Mouse (Mus musculus): ENCODE measurements around the gene Gm42791. TPM values are rescaled to one million over a fixed set of nuclear protein-coding genes. Genes with fewer than 3 reads are reported as not detected.

Gene Gm42791
- polyA plus RNA-seq, 1 experiment from 2014 or later, result 0.42 TPM

DNA sequence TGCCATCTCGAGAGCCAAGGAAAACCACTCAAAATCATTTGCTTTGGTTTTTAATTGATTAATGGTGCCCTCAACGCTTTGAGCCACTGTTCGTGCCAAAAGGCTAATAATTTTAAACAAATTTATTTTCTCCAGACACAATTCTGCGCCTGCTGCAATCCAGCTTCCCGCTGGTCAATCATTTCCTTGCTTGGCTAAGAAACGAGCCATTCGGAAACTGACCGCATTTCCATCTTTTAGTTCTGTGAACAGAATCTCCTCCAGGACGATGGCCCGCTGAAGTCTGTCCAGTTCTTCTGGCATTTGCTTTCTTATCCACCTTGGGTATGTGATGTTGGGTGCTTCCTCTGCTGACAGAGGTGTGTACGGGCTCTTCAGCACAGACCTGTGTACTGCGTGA is 70.4 kb downstream of the Gm42791 start:
- DNase-seq (no peak), ATAC-seq (no peak)
- Histone ChIP-seq H3K9ac (replicated peaks) (no peak overlapping the region), H3K36me3 (replicated peaks; ENCODE audit: insufficient read depth, low read length) (peaks cover 7% of the 10 kb centered on the region; the same call in 1 of the 2 replicates), H3K9me3 (ENCODE audit: low read length) (no peaks in the 10 kb centered on the region), H3K27me3 (ENCODE audit: insufficient read depth, low read length) (no peaks in the 10 kb centered on the region), H3K27ac (ENCODE audit: low read depth) (peak overlapping the region; percentile 64), H3K4me3 (ENCODE audit: low read depth, low read length) (no peak overlapping the region), H3K4me2 (ENCODE audit: low read depth, low read length) (no peak overlapping the region), H3K4me1 (ENCODE audit: insufficient read depth) (peaks cover 21% of the 10 kb centered on the region)
- 88% methylated on average over 12 of the region's 12 CpGs for WGBS (ENCODE audit: insufficient replicate concordance)
- TF ChIP-seq CTCF (IDR thresholded peaks at IDR 0.05; ENCODE audit: low read depth) (no peak), EP300 (IDR thresholded peaks at IDR 0.05; ENCODE audit: low read depth) (no peak)

DNA sequence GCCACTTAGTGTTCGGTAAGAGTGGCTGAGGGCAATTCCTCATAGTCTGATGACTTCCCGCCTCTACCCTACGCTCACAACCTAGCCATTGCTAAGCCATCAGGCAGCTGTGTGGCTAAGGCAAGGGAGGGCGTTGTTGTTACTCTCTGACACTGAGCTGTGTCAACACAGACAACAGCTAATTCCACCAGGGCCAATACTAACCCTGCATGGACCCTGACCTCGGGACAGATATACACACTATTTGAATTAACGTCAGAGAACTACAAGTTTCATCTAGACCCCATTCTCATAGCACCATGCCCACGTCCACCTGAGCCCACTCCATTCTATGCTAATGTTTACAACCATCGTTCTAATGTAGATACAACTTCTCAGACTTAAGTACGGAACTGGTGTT is 70.9 kb downstream of the Gm42791 start:
- DNase-seq, result no peak

GRCm38 (mm10) chr5:148923408-148923807 is 71.5 kb downstream of the Gm42791 start:
- WGBS (ENCODE audit: insufficient replicate concordance), result 67% methylated on average over 10 of the region's 10 CpGs
- H3K4me3 ChIP-seq (ENCODE audit: low read depth, low read length), result no peak overlapping the region
- ATAC-seq, result no peak

More for the DNA sequence above, 70.9 kb downstream of the Gm42791 start:
- H3K9ac ChIP-seq (replicated peaks), result no peak overlapping the region
- H3K4me3 ChIP-seq (ENCODE audit: low read depth, low read length), result no peak overlapping the region
- ATAC-seq, result peak; percentile 24
- no peak for TF ChIP-seq EP300 (IDR thresholded peaks at IDR 0.05; ENCODE audit: low read depth)
- no peak for TF ChIP-seq CTCF (IDR thresholded peaks at IDR 0.05; ENCODE audit: low read depth)
- H3K4me2 ChIP-seq (ENCODE audit: low read depth, low read length), result no peak overlapping the region
- 72% methylated on average over 9 of the region's 9 CpGs for WGBS (ENCODE audit: insufficient replicate concordance)
- no peaks in the 10 kb centered on the region for H3K27me3 ChIP-seq (ENCODE audit: insufficient read depth, low read length)
- H3K27ac ChIP-seq (ENCODE audit: low read depth), result peak overlapping the region; percentile 64
- H3K9me3 ChIP-seq (ENCODE audit: low read length), result no peaks in the 10 kb centered on the region
- H3K36me3 ChIP-seq (replicated peaks; ENCODE audit: insufficient read depth, low read length), result peaks cover 10% of the 10 kb centered on the region; the same call in 1 of the 2 replicates
- peaks cover 17% of the 10 kb centered on the region for H3K4me1 ChIP-seq (ENCODE audit: insufficient read depth)

DNA sequence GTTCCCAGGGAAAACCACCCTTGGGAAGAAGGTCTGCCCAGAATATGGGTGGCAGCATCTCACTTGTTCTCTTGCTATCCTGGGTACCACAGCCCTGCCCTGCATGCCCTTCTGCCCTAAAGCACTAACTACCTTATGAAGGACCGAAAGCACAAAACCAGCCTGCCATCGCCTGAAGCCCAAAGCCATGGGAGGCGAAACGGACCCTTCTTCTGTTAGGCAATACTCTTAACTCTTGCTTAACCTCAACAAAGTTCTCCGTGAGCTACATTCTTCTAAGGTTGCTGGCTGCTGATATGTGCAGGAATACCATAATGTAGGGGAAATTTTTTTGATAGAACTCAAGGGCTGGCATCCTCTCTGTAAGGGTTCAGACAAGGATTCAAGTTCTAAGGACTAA is 72.2 kb downstream of the Gm42791 start:
- ATAC-seq (no peak), DNase-seq (no peak)
- WGBS (ENCODE audit: insufficient replicate concordance), result 50% methylated on average over 5 of the region's 5 CpGs

More at GRCm38 (mm10) chr5:148923408-148923807, 71.5 kb downstream of the Gm42791 start:
- Histone ChIP-seq H3K9me3 (ENCODE audit: low read length) (no peaks in the 10 kb centered on the region), H3K27ac (ENCODE audit: low read depth) (peak overlapping the region; percentile 32; the same call in 1 of the 2 replicates), H3K27me3 (ENCODE audit: insufficient read depth, low read length) (no peaks in the 10 kb centered on the region), H3K36me3 (replicated peaks; ENCODE audit: insufficient read depth, low read length) (peaks cover 15% of the 10 kb centered on the region; the same call in 1 of the 2 replicates), H3K4me1 (ENCODE audit: insufficient read depth) (peaks cover 16% of the 10 kb centered on the region), H3K4me2 (ENCODE audit: low read depth, low read length) (no peak overlapping the region), H3K9ac (replicated peaks) (no peak overlapping the region)
- no peak for DNase-seq
- no peak for TF ChIP-seq EP300 (IDR thresholded peaks at IDR 0.05; ENCODE audit: low read depth)
- no peak for TF ChIP-seq CTCF (IDR thresholded peaks at IDR 0.05; ENCODE audit: low read depth)

DNA sequence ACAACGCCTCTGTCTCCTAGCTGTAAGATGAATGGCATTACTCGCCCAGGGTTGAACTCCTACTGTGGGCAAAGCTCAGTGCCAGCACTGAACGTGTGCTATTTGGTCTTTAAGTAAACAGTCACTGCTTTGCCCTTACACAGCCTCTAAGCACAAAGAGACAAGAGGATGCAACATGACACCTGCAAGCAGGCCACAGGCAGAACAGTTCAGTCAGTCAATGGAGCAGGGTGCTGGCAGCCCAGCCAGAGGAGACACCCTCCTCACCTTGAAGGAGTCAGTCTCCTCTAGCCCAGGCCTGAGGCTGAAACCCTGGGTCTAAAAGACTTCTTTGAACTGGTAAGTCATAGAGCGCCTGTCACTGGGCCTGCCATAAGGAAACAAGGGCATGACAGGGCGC is 76.9 kb downstream of the Gm42791 start:
- Histone ChIP-seq H3K36me3 (replicated peaks; ENCODE audit: insufficient read depth, low read length) (peaks cover 27% of the 10 kb centered on the region), H3K9me3 (ENCODE audit: low read length) (no peaks in the 10 kb centered on the region), H3K4me1 (ENCODE audit: insufficient read depth) (0 out of 2 replicates have a peak, but pooled peaks cover 6% of the 10 kb centered on the region), H3K27ac (ENCODE audit: low read depth) (no peak overlapping the region), H3K27me3 (ENCODE audit: insufficient read depth, low read length) (no peaks in the 10 kb centered on the region), H3K9ac (replicated peaks) (no peak overlapping the region), H3K4me3 (ENCODE audit: low read depth, low read length) (no peak overlapping the region), H3K4me2 (ENCODE audit: low read depth, low read length) (no peak overlapping the region)
- DNase-seq (no peak), ATAC-seq (no peak)
- 81% methylated on average over 5 of the region's 5 CpGs for WGBS (ENCODE audit: insufficient replicate concordance)
- no peak for TF ChIP-seq EP300 (IDR thresholded peaks at IDR 0.05; ENCODE audit: low read depth)
- TF ChIP-seq CTCF (IDR thresholded peaks at IDR 0.05; ENCODE audit: low read depth), result no peak

More for the DNA sequence above, 72.2 kb downstream of the Gm42791 start:
- no peaks in the 10 kb centered on the region for H3K9me3 ChIP-seq (ENCODE audit: low read length)
- no peak overlapping the region for H3K4me3 ChIP-seq (ENCODE audit: low read depth, low read length)
- no peaks in the 10 kb centered on the region for H3K27me3 ChIP-seq (ENCODE audit: insufficient read depth, low read length)
- TF ChIP-seq EP300 (IDR thresholded peaks at IDR 0.05; ENCODE audit: low read depth), result no peak
- no peak for TF ChIP-seq CTCF (IDR thresholded peaks at IDR 0.05; ENCODE audit: low read depth)
- H3K36me3 ChIP-seq (replicated peaks; ENCODE audit: insufficient read depth, low read length), result peaks cover 21% of the 10 kb centered on the region
- H3K27ac ChIP-seq (ENCODE audit: low read depth), result no peak overlapping the region
- peaks cover 14% of the 10 kb centered on the region for H3K4me1 ChIP-seq (ENCODE audit: insufficient read depth)
- H3K4me2 ChIP-seq (ENCODE audit: low read depth, low read length), result no peak overlapping the region
- H3K9ac ChIP-seq (replicated peaks), result no peak overlapping the region

DNA sequence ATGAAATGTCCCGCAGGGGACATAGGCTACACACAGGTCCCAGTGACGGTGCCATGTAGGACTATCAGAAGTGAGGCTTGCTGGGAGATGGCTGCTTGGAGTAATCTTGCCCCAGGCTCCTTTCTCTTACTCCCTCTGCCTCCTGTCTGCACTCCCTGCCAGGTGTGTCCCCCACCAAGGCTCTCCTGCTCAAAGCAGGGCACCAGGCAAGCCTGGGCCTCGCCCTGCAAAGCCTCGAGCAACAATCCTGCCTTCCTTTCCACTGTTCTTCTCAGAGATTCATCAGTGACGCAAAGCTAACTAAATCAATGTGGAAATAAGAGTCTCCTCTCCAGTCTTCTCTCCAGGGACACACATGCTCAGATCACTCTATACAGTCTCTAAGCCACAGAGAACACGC is 78.2 kb downstream of the Gm42791 start:
- Histone ChIP-seq H3K36me3 (replicated peaks; ENCODE audit: insufficient read depth, low read length) (peaks cover 27% of the 10 kb centered on the region), H3K4me1 (ENCODE audit: insufficient read depth) (peaks cover 7% of the 10 kb centered on the region), H3K27ac (ENCODE audit: low read depth) (no peak overlapping the region), H3K9ac (replicated peaks) (no peak overlapping the region), H3K4me3 (ENCODE audit: low read depth, low read length) (no peak overlapping the region), H3K9me3 (ENCODE audit: low read length) (no peaks in the 10 kb centered on the region), H3K27me3 (ENCODE audit: insufficient read depth, low read length) (no peaks in the 10 kb centered on the region), H3K4me2 (ENCODE audit: low read depth, low read length) (no peak overlapping the region)
- TF ChIP-seq EP300 (IDR thresholded peaks at IDR 0.05; ENCODE audit: low read depth) (no peak), CTCF (IDR thresholded peaks at IDR 0.05; ENCODE audit: low read depth) (no peak)
- ATAC-seq (no peak), DNase-seq (no peak)
- WGBS (ENCODE audit: insufficient replicate concordance), result 86% methylated on average over 6 of the region's 6 CpGs

All from liver, postnatal 0 days (tissue).